Mouse (Mus musculus) mouse embryonic stem cell (cell line): ENCODE data around the gene Btbd35f18.
"Not testable (repeated sequence)": the region's sequence is repeated elsewhere in the genome, so short reads cannot be mapped to it uniquely, and the experiment has no call there.

Experiments
- in situ Hi-C, 2 experiments: fragments of 300-500 bp; cut with MboI; formaldehyde crosslinking; loops; 1 replicate in 1 of 2; 3 replicates in 1 of 2; pipeline ENCODE4 v1.14.3; 2019 to 2020; ENCODE audit warnings: low sequenced_read_pairs in 2 of 2, low pct_unique_long_range_greater_than_20kb in 1 of 2, mixed read lengths in 1 of 2; ENCODE audit not compliant: unreplicated experiment in 1 of 2

Gene Btbd35f18

DNA sequence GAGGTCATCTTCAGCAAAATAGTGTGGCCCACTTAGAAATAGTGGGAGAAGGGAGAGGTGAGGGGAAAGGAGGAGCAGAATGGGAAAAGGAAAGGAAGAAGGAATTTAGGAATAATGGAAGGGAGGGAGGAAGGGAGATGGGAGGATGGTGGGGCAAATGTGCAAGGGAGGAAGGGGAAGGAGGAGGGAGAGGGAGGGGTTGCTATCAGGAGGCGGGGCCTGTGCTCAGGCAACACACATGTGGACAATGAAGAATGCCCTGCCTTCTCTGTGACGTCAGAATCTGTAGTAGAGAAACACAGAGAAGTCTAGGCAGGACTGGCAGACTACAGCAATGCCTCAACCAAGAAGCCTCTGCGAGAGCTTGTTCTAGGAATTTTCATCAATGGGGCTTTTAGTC lies at the start of gene Btbd35f18:
Btbd35f18 (plus strand) TSS at position 301 of the 400 bp plus-strand sequence.
- in situ Hi-C loops, result not testable (repeated sequence)
